Mouse (Mus musculus) common myeloid progenitor, adult 5-6 weeks (primary cell): ENCODE measurements at regions not wholly inside any gene's neighbourhood (a gene's known extent, or its start where the extent isn't known, plus 50 kb on each side); places are given as distances from the start of the nearest gene placed in this dataset.

Source experiments
- ATAC-seq: replicated peaks from 2 replicates; pipeline ENCODE4 v1.8.0; 2016; ENCODE audit warnings: low read depth, mild to moderate bottlenecking, moderate TSS enrichment, inconsistent platforms; ENCODE audit not compliant: poor library complexity, severe bottlenecking

DNA sequence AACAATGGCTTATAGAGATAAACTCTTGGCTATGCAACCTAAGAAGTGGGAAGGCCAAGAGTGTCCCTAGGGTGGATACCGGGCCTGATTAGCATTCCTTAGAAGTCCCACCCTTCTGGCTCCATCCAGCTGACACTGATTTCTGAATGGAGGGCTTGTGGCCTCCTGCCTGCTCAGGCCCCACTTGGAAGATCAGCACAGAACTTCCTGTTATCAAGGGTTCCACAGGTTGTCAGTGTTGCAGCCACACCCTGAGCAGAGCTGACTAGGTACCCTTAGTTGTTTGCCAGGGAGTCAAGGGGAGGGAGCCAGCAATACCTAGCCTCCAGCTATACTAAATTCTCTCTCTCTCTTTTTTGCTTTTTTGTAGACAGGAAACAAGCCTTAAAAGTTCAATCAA is 164.1 kb upstream of the Olig3 start:
- no peak for ATAC-seq

DNA sequence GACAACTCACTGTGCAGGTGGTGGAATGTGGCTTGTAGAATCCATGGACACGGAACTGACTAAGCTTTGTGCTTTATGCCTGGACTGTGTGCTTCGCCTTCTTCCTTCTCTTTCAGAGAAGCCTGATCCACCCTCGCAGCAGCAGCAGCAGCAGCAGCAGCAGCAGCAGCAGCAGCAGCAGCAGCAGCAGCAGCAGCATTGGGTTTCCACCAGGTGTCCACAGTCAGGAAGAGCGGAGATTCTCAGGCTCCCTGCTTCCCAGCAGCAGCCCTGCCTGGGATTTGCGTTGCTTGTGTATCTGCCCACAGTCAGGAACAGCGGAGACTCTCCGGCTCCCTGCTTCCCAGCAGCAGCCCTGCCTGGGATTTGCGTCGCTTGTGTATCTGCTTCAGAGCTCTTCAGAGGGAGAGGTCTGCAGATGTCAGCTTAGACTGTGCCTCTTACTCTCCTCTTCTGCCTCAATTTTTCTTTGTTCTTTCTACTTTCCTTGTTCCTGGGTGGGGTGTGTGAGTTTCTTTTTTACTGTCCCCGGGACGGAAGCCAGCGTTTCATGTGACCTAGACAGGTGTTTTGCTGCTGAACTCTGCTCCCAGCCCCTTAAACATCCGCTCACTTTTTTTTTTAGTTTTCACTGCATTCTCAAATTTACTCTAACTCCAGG is 168.1 kb upstream of the Olig3 start:
- no peak for ATAC-seq

DNA sequence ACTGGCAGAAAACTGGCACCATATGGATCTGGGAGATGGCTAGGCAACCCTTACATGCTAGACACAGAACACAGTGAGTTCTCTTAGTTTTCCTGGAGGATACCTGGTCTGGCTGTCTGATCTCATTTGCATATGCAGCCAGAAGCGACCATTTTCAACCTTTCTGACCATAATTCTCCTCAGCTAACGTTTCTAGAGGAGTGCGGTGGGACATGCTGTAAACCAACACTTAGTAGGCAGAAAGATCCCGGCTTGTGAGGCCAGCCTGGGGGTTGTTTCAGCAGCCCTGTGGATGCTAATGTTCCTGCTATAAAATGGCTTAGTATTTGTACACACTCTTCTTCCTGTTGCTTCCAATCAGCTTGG is 168.6 kb upstream of the Olig3 start:
- no peak for ATAC-seq

GRCm38 (mm10) chr10:19187084-19187615 is 169.2 kb upstream of the Olig3 start:
- no peak for ATAC-seq

DNA sequence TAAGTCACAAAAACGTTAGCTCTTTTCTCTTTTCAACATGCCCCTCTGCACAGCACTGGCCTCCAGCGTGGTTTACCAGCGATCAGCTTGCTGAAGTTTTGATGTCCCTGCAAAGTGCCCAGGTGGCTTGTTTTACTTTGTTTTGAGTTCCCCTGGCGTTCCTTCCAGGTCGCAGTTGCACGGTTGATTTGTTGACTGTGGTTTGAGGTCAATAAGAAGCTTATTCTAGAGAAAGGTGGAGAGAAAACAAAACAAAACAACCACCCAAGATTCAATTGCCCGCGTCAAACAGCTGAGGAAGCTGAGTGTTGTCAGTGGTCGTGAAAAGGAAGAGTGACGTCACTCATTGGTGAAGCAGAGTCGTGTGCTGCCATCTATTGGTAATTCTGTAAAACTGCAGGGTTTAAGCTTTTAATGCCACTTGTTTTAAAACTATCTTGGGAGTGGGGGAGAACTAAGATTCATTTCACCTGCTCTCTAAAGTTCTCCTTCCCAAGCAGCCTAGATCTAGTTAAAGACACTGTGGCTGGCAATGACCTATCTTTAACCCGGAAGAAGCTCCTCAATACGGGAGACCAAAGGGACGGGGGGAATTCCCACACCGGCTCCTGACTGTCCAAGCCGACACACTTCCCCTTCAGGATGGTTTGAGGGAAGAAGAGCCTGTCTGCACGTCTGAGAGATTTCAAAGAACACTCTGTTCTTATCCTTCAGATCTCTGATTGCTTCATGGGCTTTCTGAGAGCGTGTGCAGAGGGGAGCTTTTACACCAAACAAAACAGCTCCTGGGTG is 170.3 kb upstream of the Olig3 start:
- ATAC-seq = peak; percentile 94

DNA sequence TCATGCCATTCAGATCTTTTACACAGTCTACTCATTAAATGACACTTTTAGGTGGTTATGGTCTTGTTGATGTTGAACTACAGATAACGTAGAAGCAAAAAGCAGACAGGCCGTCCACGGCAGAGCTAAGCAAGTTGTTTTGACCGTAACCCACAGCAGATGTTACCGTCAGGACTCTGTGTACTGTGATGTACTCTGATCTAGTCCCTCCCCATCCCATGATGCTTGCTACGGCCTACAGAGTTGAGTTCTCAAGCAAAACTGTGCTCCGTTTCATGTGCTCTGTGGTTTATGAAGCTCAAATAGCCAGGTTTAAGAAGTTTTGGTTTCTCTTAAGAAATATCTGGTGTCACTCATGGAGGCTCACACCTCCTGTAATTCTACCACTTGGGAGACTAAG is 169.4 kb upstream of the Tnfaip3 start:
- ATAC-seq = no peak

GRCm38 (mm10) chr10:19177895-19178294 is 162.4 kb upstream of the Tnfaip3 start:
- ATAC-seq = no peak

DNA sequence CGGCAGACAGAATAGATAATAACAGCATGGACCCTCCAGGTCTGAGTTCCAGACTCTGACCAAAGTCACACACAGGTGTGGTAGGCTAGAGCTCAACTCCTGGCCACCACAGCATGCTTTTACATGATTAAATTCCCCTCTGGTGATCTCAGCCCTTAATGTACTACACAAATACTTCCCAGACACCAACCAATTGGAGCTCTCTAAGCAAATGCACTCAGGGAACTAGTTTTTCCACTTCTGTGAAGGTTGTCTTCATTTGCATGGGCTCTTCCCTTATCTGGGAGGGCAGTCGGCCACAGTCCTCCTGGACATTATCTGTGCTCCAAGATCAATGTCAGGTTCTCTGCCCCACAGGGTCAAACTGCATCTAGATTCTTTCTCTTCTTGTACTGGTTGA is 162.0 kb upstream of the Tnfaip3 start:
- ATAC-seq = no peak

- no peak for ATAC-seq
Observed at GRCm38 (mm10) chr10:19176249-19176648, 160.8 kb upstream of the Tnfaip3 start.

DNA sequence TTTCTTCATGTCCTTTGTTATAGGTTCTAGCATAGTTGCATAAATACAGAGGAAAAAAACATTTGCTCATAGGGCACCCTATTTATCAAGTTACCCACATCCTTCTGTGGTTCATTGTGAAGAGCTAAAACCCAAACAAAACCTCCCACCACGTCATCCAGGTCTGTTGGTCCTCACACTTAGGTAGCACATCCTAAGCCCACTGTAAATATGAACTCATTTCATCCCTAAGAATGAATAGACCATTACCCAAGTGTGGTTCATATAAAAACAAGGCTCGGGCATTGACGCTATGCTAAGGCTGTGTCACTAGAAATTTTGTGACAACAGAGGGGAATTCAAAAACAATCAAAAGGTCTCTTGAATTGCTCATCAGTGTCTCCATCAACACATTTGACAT is 156.4 kb upstream of the Tnfaip3 start:
- ATAC-seq = no peak

DNA sequence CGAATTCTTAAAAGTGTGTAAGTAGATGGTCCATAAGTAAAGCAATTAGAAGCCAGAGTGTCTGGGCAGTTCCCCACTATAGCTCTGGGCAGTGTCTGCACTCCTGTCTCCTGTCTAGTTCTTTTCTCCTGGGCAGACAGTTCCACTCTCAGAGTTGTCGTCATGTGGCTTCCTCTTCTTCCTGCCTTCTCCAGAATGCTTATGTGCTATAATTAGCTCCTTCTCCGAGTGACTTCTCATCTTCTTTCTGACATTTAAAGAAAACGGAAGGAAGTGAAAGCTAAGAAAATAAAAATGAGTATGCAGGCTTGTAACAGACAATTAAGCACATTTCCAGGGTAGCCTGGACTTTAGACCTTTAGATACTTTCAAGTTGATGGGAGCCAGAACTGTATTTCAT is 155.1 kb upstream of the Tnfaip3 start:
- ATAC-seq = peak; percentile 80

- ATAC-seq = no peak
Observed at GRCm38 (mm10) chr10:19169272-19169671, 153.8 kb upstream of the Tnfaip3 start.

DNA sequence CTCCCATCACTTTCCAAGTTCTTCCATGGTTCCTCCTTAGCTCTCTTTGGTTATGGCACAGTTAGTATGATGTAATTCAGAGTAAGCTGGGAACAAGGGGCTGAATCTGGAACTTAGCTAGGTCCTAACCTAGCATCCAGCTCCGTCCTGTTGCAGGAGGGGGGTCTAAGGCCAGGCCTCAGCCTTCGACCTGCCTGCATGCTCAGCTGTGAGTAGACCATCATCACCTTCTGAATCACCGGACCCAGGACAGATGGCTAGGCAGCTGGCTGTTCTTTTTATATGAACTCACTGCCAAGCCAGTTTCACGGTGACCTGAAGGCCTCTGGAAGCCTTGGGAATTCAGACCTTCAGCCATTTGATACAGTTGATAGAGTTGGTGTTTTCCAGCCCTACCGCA is 152.9 kb upstream of the Tnfaip3 start:
- no peak for ATAC-seq

- peak; percentile 82 for ATAC-seq
Observed at GRCm38 (mm10) chr10:19167641-19168271, 152.3 kb upstream of the Tnfaip3 start.

DNA sequence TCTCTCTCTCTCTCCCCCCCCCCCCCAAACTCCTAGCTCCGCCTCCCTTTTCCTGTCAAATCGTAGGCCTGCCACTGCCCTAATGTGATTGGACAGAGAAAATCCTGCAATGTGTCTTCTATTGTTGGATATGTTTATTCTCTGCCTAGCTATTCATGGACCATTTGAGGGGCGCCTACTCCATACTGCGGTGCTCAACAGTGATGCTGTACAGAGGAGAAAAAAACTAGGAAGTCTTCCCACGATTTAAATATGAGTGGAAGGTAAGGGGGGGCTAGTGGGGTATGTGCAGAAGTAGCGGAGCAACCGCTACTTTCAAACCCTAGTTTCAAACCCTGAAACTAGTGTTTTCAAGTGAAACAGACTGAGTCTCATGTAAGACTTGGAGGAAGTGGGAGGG is 151.6 kb upstream of the Tnfaip3 start:
- ATAC-seq = no peak

DNA sequence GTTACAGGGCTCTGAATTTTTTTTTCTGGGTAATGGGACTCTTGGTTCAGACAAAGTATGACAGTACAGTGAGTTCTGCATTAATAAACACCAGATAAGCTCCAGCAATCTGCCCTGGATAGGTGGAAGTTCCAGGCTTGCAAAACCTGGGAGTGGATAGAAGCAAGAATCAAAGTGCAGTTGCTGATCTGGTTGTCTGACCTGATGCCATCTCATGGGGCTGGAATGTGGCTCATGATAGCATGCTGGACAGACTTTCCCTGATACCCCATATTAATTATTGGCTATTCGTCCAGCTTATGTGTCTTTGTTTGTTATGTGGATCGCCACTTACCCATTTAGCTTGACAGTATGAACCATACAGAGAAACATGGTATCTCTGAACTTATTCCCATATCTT is 146.6 kb upstream of the Tnfaip3 start:
- ATAC-seq = no peak

GRCm38 (mm10) chr10:19161149-19161548 is 145.7 kb upstream of the Tnfaip3 start:
- no peak for ATAC-seq

GRCm38 (mm10) chr10:19154041-19154440 is 138.6 kb upstream of the Tnfaip3 start:
- ATAC-seq = no peak

DNA sequence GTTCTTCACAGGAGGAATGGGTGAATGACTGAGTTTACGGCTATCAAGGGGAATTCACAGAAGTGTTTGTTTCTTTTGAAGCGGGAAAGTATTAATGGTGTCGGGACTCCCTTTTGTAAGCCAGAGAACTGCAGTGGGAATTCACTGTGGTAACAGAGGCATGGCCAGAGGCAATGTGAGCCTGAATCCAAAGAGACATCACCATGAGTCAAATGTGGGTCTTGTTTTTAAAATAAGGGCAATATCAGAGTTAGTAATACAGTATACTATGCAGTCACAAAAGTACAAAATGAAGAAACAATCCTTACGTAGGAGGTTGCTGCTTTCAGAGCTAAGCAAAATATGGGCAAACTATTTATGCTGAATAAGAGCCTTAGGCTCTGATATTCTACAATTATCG is 137.3 kb upstream of the Tnfaip3 start:
- no peak for ATAC-seq

DNA sequence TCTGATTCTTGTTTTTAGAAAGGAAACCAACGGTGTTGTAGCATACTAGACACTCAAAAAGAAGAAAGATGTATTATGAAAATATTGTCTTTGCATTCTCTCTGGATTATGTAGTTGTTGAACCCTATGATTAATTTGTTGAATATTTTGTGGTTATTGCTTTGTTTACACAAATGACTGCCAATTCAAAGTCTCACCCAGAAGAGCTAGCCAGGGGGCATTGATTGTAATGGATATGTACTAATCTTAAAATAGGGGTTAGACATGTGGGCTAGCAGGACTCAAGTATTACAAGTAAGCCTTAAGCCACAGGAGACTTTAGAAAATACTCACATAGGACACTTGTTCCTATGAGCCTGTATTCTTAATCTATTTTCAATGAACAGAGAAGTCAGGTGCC is 135.3 kb upstream of the Tnfaip3 start:
- ATAC-seq = no peak

DNA sequence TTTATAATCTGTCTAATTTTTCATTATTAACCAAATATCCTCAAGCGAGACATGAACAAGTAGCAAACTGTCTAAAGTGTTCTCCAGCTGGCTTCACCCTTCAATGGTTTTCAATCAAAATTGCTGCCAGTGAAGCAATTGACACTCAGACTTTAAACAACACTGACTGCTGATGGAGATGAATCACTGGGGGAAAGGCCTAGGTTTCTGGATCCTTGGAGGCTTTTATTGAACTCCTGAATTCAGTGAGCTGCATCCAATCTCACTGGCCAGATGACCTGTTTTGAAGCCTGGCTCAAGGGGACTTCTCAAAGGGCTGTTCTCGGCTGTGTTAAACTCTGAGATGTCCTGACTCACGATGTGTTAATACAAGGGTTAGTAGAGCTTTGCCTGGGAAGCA is 134.5 kb upstream of the Tnfaip3 start:
- no peak for ATAC-seq
